Mouse (Mus musculus): Measurements from ENCODE around the gene Olfr332. TPM values are rescaled to one million over a fixed set of nuclear protein-coding genes. Genes with fewer than 3 reads are reported as not detected.

The Olfr332 gene
- polyA plus RNA-seq (2014; fragmentation: Illumina TruSeq; extraction: RNeasy Lipid Tissue Mini Kit (QIAGEN cat#74804); ENCODE audit: low read depth, low replicate concordance) = not detected

DNA sequence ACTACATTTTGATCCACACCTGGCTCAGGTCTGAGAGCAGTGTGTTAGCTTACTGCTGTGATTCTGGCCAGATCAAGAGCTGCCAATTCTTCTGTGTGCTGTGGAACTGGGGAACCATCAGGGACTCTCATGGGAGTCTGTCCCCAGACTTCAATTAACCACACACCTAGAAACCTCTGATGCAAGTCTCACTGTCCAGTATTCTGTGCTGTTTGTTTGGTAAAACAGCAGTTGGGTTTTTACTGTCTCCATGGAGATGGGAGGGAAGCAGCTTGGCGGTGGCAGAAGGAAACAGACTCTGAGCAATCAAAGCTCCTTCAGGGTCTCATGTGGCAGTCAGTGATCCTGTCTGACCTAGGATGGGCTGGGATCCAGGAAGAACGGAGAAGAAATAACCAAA lies at the start of gene Olfr332:
Gene Olfr332 (minus strand): TSS at position 101 of the 400 bp plus-strand sequence.

DNA sequence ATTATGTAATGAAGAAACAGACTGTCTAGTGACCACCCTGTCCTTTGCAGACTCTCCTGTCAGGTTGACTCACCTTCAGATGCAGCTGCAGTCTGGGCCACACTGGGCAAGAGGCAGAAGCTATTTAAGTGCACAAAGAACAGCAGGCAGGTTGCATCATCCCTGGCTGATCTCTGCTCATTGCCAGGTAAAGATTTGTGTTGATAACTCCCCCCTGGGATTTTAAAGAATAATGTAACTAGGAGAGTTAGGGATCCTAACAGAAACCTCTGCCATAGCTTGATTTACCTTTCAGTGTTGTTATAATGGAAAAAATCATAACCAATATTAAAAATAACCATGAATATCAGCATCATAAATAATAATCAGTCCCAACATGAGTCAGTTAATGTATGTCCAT lies 42.4 kb upstream of the Olfr332 start, which contains the start of gene Olfr330:
Gene Olfr330 (minus strand): TSS at position 101 of the 400 bp plus-strand sequence.

DNA sequence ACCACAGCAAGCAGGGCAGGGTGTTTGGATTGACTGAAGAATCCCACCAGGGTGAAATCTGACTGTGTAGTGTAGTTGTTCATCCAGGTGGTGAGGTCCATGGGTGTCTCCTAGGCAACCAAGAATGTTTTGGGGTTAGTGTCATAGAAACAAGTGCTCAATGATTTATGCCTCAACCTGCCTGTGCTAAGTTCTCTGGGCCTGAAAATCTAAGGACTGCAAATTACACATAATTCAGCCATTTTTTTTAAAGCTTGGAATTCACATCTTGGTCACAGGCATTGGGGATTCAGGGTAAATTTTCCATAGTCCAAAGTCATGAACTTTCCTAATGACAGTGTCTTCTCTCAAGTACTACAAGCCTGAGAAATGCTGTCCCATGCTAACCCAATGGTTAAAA lies 10.1 kb upstream of the Olfr332 start, which contains the start of gene Olfr331:
Gene Olfr331 (minus strand): TSS at position 101 of the 400 bp plus-strand sequence.

DNA sequence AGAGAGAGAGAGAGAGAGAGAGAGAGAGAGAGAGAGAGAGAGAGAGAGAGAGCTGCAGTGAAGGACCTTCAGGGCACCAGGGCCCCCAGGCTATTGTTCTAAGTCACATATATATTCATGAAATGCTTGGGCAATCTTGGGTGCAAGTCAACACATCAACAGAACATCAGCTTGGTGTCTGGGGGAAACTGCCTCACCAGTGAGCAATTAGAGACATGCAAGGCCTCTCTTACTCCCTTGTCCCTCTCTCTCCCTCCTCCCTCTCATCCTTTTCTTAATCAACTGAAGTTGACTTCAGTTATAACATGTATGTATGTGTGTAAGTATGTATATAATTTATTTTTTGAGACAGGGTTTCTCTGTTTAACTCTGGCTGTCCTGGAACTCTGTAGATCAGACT lies 30.2 kb downstream of the Olfr332 start, which contains the start of gene Olfr30:
Gene Olfr30 (minus strand): TSS at position 101 of the 400 bp plus-strand sequence.

DNA sequence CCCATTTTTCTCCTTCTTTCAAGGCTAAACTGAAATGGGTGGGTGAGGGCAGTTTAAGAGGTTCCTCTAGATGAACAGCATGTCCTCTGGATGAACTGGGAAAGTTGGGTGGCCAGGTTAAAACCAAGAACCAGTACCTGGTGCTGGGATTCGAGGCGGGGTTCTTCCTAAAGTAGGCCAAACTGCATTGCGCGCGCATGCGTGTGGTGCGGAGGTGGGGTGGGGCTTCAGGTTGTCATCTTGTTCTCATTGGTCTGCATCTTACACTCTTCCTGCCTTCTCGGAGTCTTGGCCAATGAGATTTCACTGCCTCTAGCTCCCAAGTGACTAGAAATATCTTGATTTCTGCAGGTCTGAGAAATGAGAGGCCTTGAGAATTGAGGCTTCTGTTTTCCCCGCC lies 39.6 kb downstream of the Olfr332 start, which contains the start of gene Lypd9:
Gene Lypd9 (minus strand): TSS at position 165 of the 400 bp plus-strand sequence.

Other genes with a start within 250 kb of the Olfr332 start
- 0.41 TPM for gene 4930438A08Rik, start 217.8 kb downstream of the Olfr332 start, polyA plus RNA-seq (2014; fragmentation: Illumina TruSeq; extraction: RNeasy Lipid Tissue Mini Kit (QIAGEN cat#74804); ENCODE audit: low read depth, low replicate concordance)
- gene Zfp692, start 185.5 kb downstream of the Olfr332 start, polyA plus RNA-seq (2014; fragmentation: Illumina TruSeq; extraction: RNeasy Lipid Tissue Mini Kit (QIAGEN cat#74804); ENCODE audit: low read depth, low replicate concordance) = 0.83 TPM
- 116 TPM for gene Zfp672, start 162.2 kb downstream of the Olfr332 start, polyA plus RNA-seq (2014; fragmentation: Illumina TruSeq; extraction: RNeasy Lipid Tissue Mini Kit (QIAGEN cat#74804); ENCODE audit: low read depth, low replicate concordance)
- 0.55 TPM for gene Sh3bp5l, start 161.8 kb downstream of the Olfr332 start, polyA plus RNA-seq (2014; fragmentation: Illumina TruSeq; extraction: RNeasy Lipid Tissue Mini Kit (QIAGEN cat#74804); ENCODE audit: low read depth, low replicate concordance)
- 1.3 TPM for gene Lypd8, start 113.5 kb downstream of the Olfr332 start, polyA plus RNA-seq (2014; fragmentation: Illumina TruSeq; extraction: RNeasy Lipid Tissue Mini Kit (QIAGEN cat#74804); ENCODE audit: low read depth, low replicate concordance)
- 1.8 TPM for gene 1810065E05Rik, start 71.4 kb downstream of the Olfr332 start, polyA plus RNA-seq (2014; fragmentation: Illumina TruSeq; extraction: RNeasy Lipid Tissue Mini Kit (QIAGEN cat#74804); ENCODE audit: low read depth, low replicate concordance)
- gene Gm12253, start 60.0 kb downstream of the Olfr332 start, polyA plus RNA-seq (2014; fragmentation: Illumina TruSeq; extraction: RNeasy Lipid Tissue Mini Kit (QIAGEN cat#74804); ENCODE audit: low read depth, low replicate concordance) = not detected
- 125 TPM for gene Lypd9, start 39.6 kb downstream of the Olfr332 start, polyA plus RNA-seq (2014; fragmentation: Illumina TruSeq; extraction: RNeasy Lipid Tissue Mini Kit (QIAGEN cat#74804); ENCODE audit: low read depth, low replicate concordance)
- gene Olfr30, start 30.3 kb downstream of the Olfr332 start, polyA plus RNA-seq (2014; fragmentation: Illumina TruSeq; extraction: RNeasy Lipid Tissue Mini Kit (QIAGEN cat#74804); ENCODE audit: low read depth, low replicate concordance) = not detected
- gene Olfr331, start 10.0 kb upstream of the Olfr332 start, polyA plus RNA-seq (2014; fragmentation: Illumina TruSeq; extraction: RNeasy Lipid Tissue Mini Kit (QIAGEN cat#74804); ENCODE audit: low read depth, low replicate concordance) = not detected
- gene Olfr330, start 42.3 kb upstream of the Olfr332 start, polyA plus RNA-seq (2014; fragmentation: Illumina TruSeq; extraction: RNeasy Lipid Tissue Mini Kit (QIAGEN cat#74804); ENCODE audit: low read depth, low replicate concordance) = 0.50 TPM
- gene Olfr329-ps, start 53.9 kb upstream of the Olfr332 start, polyA plus RNA-seq (2014; fragmentation: Illumina TruSeq; extraction: RNeasy Lipid Tissue Mini Kit (QIAGEN cat#74804); ENCODE audit: low read depth, low replicate concordance) = 0.53 TPM
- not detected for gene Olfr328, start 63.1 kb upstream of the Olfr332 start, polyA plus RNA-seq (2014; fragmentation: Illumina TruSeq; extraction: RNeasy Lipid Tissue Mini Kit (QIAGEN cat#74804); ENCODE audit: low read depth, low replicate concordance)
- gene Olfr224, start 78.0 kb upstream of the Olfr332 start, polyA plus RNA-seq (2014; fragmentation: Illumina TruSeq; extraction: RNeasy Lipid Tissue Mini Kit (QIAGEN cat#74804); ENCODE audit: low read depth, low replicate concordance) = not detected
- 0.21 TPM for gene Olfr325, start 85.2 kb upstream of the Olfr332 start, polyA plus RNA-seq (2014; fragmentation: Illumina TruSeq; extraction: RNeasy Lipid Tissue Mini Kit (QIAGEN cat#74804); ENCODE audit: low read depth, low replicate concordance)
- gene Olfr324, start 102.6 kb upstream of the Olfr332 start, polyA plus RNA-seq (2014; fragmentation: Illumina TruSeq; extraction: RNeasy Lipid Tissue Mini Kit (QIAGEN cat#74804); ENCODE audit: low read depth, low replicate concordance) = not detected
- 0.35 TPM for gene 2210407C18Rik, start 123.5 kb upstream of the Olfr332 start, polyA plus RNA-seq (2014; fragmentation: Illumina TruSeq; extraction: RNeasy Lipid Tissue Mini Kit (QIAGEN cat#74804); ENCODE audit: low read depth, low replicate concordance)
- 0.49 TPM for gene Olfr323, start 137.9 kb upstream of the Olfr332 start, polyA plus RNA-seq (2014; fragmentation: Illumina TruSeq; extraction: RNeasy Lipid Tissue Mini Kit (QIAGEN cat#74804); ENCODE audit: low read depth, low replicate concordance)
- not detected for gene Trim58, start 147.9 kb upstream of the Olfr332 start, polyA plus RNA-seq (2014; fragmentation: Illumina TruSeq; extraction: RNeasy Lipid Tissue Mini Kit (QIAGEN cat#74804); ENCODE audit: low read depth, low replicate concordance)
- gene Olfr322, start 166.2 kb upstream of the Olfr332 start, polyA plus RNA-seq (2014; fragmentation: Illumina TruSeq; extraction: RNeasy Lipid Tissue Mini Kit (QIAGEN cat#74804); ENCODE audit: low read depth, low replicate concordance) = not detected
- not detected for gene Olfr320, start 188.5 kb upstream of the Olfr332 start, polyA plus RNA-seq (2014; fragmentation: Illumina TruSeq; extraction: RNeasy Lipid Tissue Mini Kit (QIAGEN cat#74804); ENCODE audit: low read depth, low replicate concordance)
- not detected for gene Olfr319, start 206.6 kb upstream of the Olfr332 start, polyA plus RNA-seq (2014; fragmentation: Illumina TruSeq; extraction: RNeasy Lipid Tissue Mini Kit (QIAGEN cat#74804); ENCODE audit: low read depth, low replicate concordance)
- gene Olfr318, start 231.5 kb upstream of the Olfr332 start, polyA plus RNA-seq (2014; fragmentation: Illumina TruSeq; extraction: RNeasy Lipid Tissue Mini Kit (QIAGEN cat#74804); ENCODE audit: low read depth, low replicate concordance) = not detected
- 0.21 TPM for gene Olfr317, start 246.7 kb upstream of the Olfr332 start, polyA plus RNA-seq (2014; fragmentation: Illumina TruSeq; extraction: RNeasy Lipid Tissue Mini Kit (QIAGEN cat#74804); ENCODE audit: low read depth, low replicate concordance)